In genomic region chr4:131324486-131324885, GRCm38 (mm10) we compare ENCODE assay signal across 27 mouse cellular contexts.
A peak's percentile ranks its signal among the peaks of the same experiment; 100 is the strongest.
DNase-seq lines count a peak whose midpoint lies in the region; ATAC-seq lines count a peak whose summit lies in the region.
"Had no signal": no experiment of that assay in that cellular context is flagged by ENCODE, and none has a peak within 500 bp of the region (broad histone marks: within the 10 kb centered on the region; RNA-seq: fewer than 3 reads in every experiment).

No protein-coding gene starts in this region.

- H3K4me2 ChIP-seq in forebrain, embryonic 16.5 days (ENCODE audit: low read length) = no peak overlapping the region
- H3K4me2 ChIP-seq in hindbrain, embryonic 12.5 days (replicated peaks) = no peak overlapping the region
- H3K4me2 ChIP-seq: embryonic facial prominence, embryonic 13.5 days; heart, embryonic 11.5 days; kidney, embryonic 15.5 days; limb, embryonic 12.5 days; liver, embryonic 15.5 days; lung, embryonic 14.5 days; neural tube, embryonic 15.5 days had no signal

- no peaks in the 10 kb centered on the region for H3K9me3 ChIP-seq in forebrain, embryonic 16.5 days (ENCODE audit: control insufficient read depth, low read length)
- no peaks in the 10 kb centered on the region for H3K9me3 ChIP-seq in hindbrain, embryonic 12.5 days (replicated peaks)
- H3K9me3 ChIP-seq: embryonic facial prominence, embryonic 13.5 days; kidney, embryonic 15.5 days; limb, embryonic 12.5 days; liver, embryonic 15.5 days; neural tube, embryonic 15.5 days had no signal

- ATAC-seq in forebrain, embryonic 16.5 days = peak; percentile 77
- ATAC-seq in hindbrain, embryonic 12.5 days (ENCODE audit: low FRiP score) = no peak
- ATAC-seq: hindbrain, embryonic 16.5 days; Patski had no signal

- WGBS in forebrain, embryonic 16.5 days = 52% methylated on average over 3 of the region's 3 CpGs
- 81% methylated on average over 3 of the region's 3 CpGs for WGBS in hindbrain, embryonic 12.5 days

- peak; percentile 15 to 23 for DNase-seq in cerebellum, postnatal 25 days
- DNase-seq in cerebellum, adult 8-10 months = no peak
- DNase-seq in frontal cortex, adult 2 months (ENCODE audit: extremely low spot score in 1 of 2, low spot score in 1 of 2) = peak; percentile 20 to 42
- DNase-seq in frontal cortex, postnatal 14 days (ENCODE audit: low spot score in 2 of 2) = no peak
- peak; percentile 18 to 24 for DNase-seq in left cerebral cortex, postnatal 36 days (ENCODE audit: low spot score in 2 of 2)
- DNase-seq in left cerebral cortex, adult 18-20 months (ENCODE audit: low spot score in 2 of 2) = no peak
- DNase-seq: adrenal gland, postnatal 10 days; cerebellum, adult 11-12 months; gastrocnemius, postnatal 25 days; heart, adult 11 months; kidney, adult 18-20 months; kidney, postnatal 25 days; lung, embryonic 14.5 days; lung, postnatal 14 days; midbrain, embryonic 14.5 days; retina, postnatal 1 day; thymus, postnatal 4 days had no signal

- H3K36me3 ChIP-seq in forebrain, embryonic 16.5 days (ENCODE audit: control insufficient read depth, insufficient read depth) = no peaks in the 10 kb centered on the region
- no peaks in the 10 kb centered on the region for H3K36me3 ChIP-seq in hindbrain, embryonic 12.5 days
- H3K36me3 ChIP-seq: embryonic facial prominence, embryonic 13.5 days; kidney, embryonic 15.5 days; limb, embryonic 12.5 days; liver, embryonic 15.5 days; neural tube, embryonic 15.5 days had no signal

- H3K27ac ChIP-seq in forebrain, embryonic 16.5 days (ENCODE audit: low read length) = peak overlapping the region; percentile 16
- no peak overlapping the region for H3K27ac ChIP-seq in hindbrain, embryonic 12.5 days
- H3K27ac ChIP-seq: embryonic facial prominence, embryonic 13.5 days; kidney, embryonic 15.5 days; limb, embryonic 12.5 days; liver, embryonic 15.5 days; neural tube, embryonic 15.5 days had no signal

- no peaks in the 10 kb centered on the region for H3K27me3 ChIP-seq in forebrain, embryonic 16.5 days (replicated peaks; ENCODE audit: control insufficient read depth, insufficient read depth, low read length)
- no peaks in the 10 kb centered on the region for H3K27me3 ChIP-seq in hindbrain, embryonic 12.5 days
- H3K27me3 ChIP-seq: embryonic facial prominence, embryonic 13.5 days; kidney, embryonic 15.5 days; limb, embryonic 12.5 days; liver, embryonic 15.5 days; neural tube, embryonic 15.5 days; Patski had no signal

- no peaks in the 10 kb centered on the region; the same call in none of the 2 replicates for H3K4me1 ChIP-seq in forebrain, embryonic 16.5 days (replicated peaks; ENCODE audit: control insufficient read depth, insufficient read depth, low read length)
- H3K4me1 ChIP-seq in hindbrain, embryonic 12.5 days = peaks cover 2% of the 10 kb centered on the region; the same call in 1 of the 2 replicates
- H3K4me1 ChIP-seq: embryonic facial prominence, embryonic 13.5 days; kidney, embryonic 15.5 days; limb, embryonic 12.5 days; liver, embryonic 15.5 days; neural tube, embryonic 15.5 days had no signal

- intact Hi-C loops in left cerebral cortex, postnatal 36 days (cut with DNase I) = no loop called here

- no peak overlapping the region for H3K9ac ChIP-seq in forebrain, embryonic 16.5 days (replicated peaks; ENCODE audit: low read depth, low read length)
- H3K9ac ChIP-seq in hindbrain, embryonic 12.5 days = no peak overlapping the region
- H3K9ac ChIP-seq: embryonic facial prominence, embryonic 13.5 days; kidney, embryonic 15.5 days; limb, embryonic 12.5 days; liver, embryonic 15.5 days; lung, embryonic 14.5 days; neural tube, embryonic 15.5 days had no signal

- no peak overlapping the region for H3K4me3 ChIP-seq in forebrain, embryonic 16.5 days (replicated peaks; ENCODE audit: low read length)
- H3K4me3 ChIP-seq in hindbrain, embryonic 12.5 days = no peak overlapping the region
- H3K4me3 ChIP-seq: embryonic facial prominence, embryonic 13.5 days; kidney, embryonic 15.5 days; limb, embryonic 12.5 days; liver, embryonic 15.5 days; neural tube, embryonic 15.5 days had no signal

Comparison
In these comparisons a context has a peak if more than half of its experiments do, and no peak if none do; other contexts are left out.
1. DNase-seq: peak in cerebellum, postnatal 25 days (2 of 2), frontal cortex, adult 2 months (2 of 2) and left cerebral cortex, postnatal 36 days (2 of 2); none in cerebellum, adult 8-10 months (single experiment), frontal cortex, postnatal 14 days (0 of 2) and left cerebral cortex, adult 18-20 months (0 of 2).